Mouse (Mus musculus) granulocyte monocyte progenitor cell, adult 5-6 weeks (primary cell): Measurements from ENCODE around the gene Pak4. TPM values are rescaled to one million over a fixed set of nuclear protein-coding genes. Genes with fewer than 3 reads are reported as not detected.
"Not testable (repeated sequence)": the region's sequence is repeated elsewhere in the genome, so short reads cannot be mapped to it uniquely, and the experiment has no call there.

Experiments used
- ATAC-seq: replicated peaks from 2 replicates; pipeline ENCODE4 v1.8.0; 2016; ENCODE audit warnings: mild to moderate bottlenecking, moderate TSS enrichment, inconsistent platforms; ENCODE audit not compliant: poor library complexity, severe bottlenecking
- total RNA-seq, 2 experiments: library from RNA; stranded (forward) in 1 of 2; stranded (reverse) in 1 of 2; fragments of 200-712, 200-1000 nt in 1 of 2; fragments of >200 nt in 1 of 2; fragmentation: Nextera tagmentation in 1 of 2; gene quantifications; 2 replicates each; pipeline ENCODE4 v1.2.3; 2014 to 2017

Pak4 gene
- total RNA-seq, 2 experiments from 2014 or later = 3.7 to 6.4 TPM

GRCm38 (mm10) chr7:28568253-28568652, 29.7 kb downstream of the Pak4 start:
- peak; percentile 90 for ATAC-seq

- no peak for ATAC-seq
Measured at GRCm38 (mm10) chr7:28567539-28567938, 30.4 kb downstream of the Pak4 start.

- no peak for ATAC-seq
Measured at GRCm38 (mm10) chr7:28565407-28565806, 32.6 kb downstream of the Pak4 start.

GRCm38 (mm10) chr7:28562951-28563350, 35.0 kb downstream of the Pak4 start:
- no peak for ATAC-seq

- no peak for ATAC-seq
Measured at GRCm38 (mm10) chr7:28562371-28562770, 35.6 kb downstream of the Pak4 start.

GRCm38 (mm10) chr7:28561967-28562366, 36.0 kb downstream of the Pak4 start:
- ATAC-seq = no peak

- no peak for ATAC-seq
Measured at GRCm38 (mm10) chr7:28560856-28561255, 37.1 kb downstream of the Pak4 start.

- ATAC-seq = no peak
Measured at GRCm38 (mm10) chr7:28558486-28558885, 39.5 kb downstream of the Pak4 start.

GRCm38 (mm10) chr7:28557708-28558107, 40.3 kb downstream of the Pak4 start:
- peak; percentile 35; the same call in 1 of the 2 replicates for ATAC-seq

- no peak for ATAC-seq
Measured at GRCm38 (mm10) chr7:28557069-28557468, 40.9 kb downstream of the Pak4 start.

- no peak for ATAC-seq
Measured at GRCm38 (mm10) chr7:28555939-28556535, 41.9 kb downstream of the Pak4 start.

- no peak for ATAC-seq
Measured at GRCm38 (mm10) chr7:28553076-28553475, 44.9 kb downstream of the Pak4 start.

- ATAC-seq = peak; percentile 94
Measured at GRCm38 (mm10) chr7:28547628-28548027, 50.4 kb downstream of the Pak4 start.

- ATAC-seq = 0 out of 2 replicates have a peak, but pooled peaks have one; percentile 13
Measured at GRCm38 (mm10) chr7:28547154-28547553, 50.8 kb downstream of the Pak4 start, which contains the start of gene Nccrp1. Nccrp1 (minus strand) TSS chr7:28547254.

- 0 out of 2 replicates have a peak, but pooled peaks have one; percentile 6 for ATAC-seq
Measured at GRCm38 (mm10) chr7:28546649-28547048, 51.3 kb downstream of the Pak4 start.

GRCm38 (mm10) chr7:28545891-28546210, 52.1 kb downstream of the Pak4 start:
- no peak for ATAC-seq

- ATAC-seq = no peak
Measured at GRCm38 (mm10) chr7:28545048-28545890, 52.7 kb downstream of the Pak4 start.

- no peak for ATAC-seq
Measured at GRCm38 (mm10) chr7:28544051-28544601, 53.9 kb downstream of the Pak4 start.

GRCm38 (mm10) chr7:28540526-28540925, 57.5 kb downstream of the Pak4 start, which contains the start of gene Sycn:
Sycn (plus strand) TSS chr7:28540885.
- no peak for ATAC-seq

GRCm38 (mm10) chr7:28538886-28539285, 59.1 kb downstream of the Pak4 start:
- ATAC-seq = not testable (repeated sequence)

GRCm38 (mm10) chr7:28532005-28532404, 66.0 kb downstream of the Pak4 start:
- ATAC-seq = no peak
